Mouse (Mus musculus) lung, adult 2 months (tissue): ENCODE data around the gene Ptpn13.

Experiments
- CTCF ChIP-seq: fragments of 200-500 bp; IDR thresholded peaks from 2 replicates; pipeline ENCODE4 v1.5.1; 2011; ENCODE audit warnings: mild to moderate bottlenecking, low read length, control low read depth; ENCODE audit not compliant: insufficient read depth
- POLR2A ChIP-seq: fragments of 200-500 bp; IDR thresholded peaks from 2 replicates; pipeline ENCODE4 v1.6.1; 2011; ENCODE audit warnings: low read depth, mild to moderate bottlenecking, control low read depth, low read length, borderline replicate concordance; ENCODE audit errors: extremely low read depth

DNA sequence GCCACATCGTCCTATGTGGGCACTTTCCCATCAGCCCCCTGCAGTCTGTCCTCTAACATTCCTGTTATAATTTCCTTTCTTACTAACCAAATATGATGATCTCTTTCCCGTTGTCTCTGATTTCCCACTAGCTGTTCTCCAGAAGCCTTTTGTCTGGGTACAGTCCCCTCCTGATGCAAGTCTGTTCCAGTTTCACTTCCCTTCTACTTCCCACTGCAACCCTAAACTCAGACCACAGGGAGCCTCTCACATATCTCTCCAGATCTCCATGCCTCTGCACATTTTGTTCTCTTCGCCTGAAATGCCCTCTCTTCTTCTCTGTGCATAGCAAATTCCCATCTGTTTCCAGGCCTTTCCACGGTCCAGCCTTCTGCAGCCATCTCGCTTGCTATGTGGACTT lies 35.6 kb upstream of the Ptpn13 start:
- no peak for TF ChIP-seq CTCF
- no peak for TF ChIP-seq POLR2A
